Mouse (Mus musculus) intestine, postnatal 0 days (tissue): ENCODE measurements at regions not wholly inside any gene's neighbourhood (a gene's known extent, or its start where the extent isn't known, plus 50 kb on each side); places are given as distances from the start of the nearest gene placed in this dataset.

ENCODE experiments used
- ATAC-seq: fragments of 200-750 bp; cut with Nextera tagmentation; 2 replicates; pipeline ENCODE4 v1.8.0; 2017; ENCODE audit warnings: mild to moderate bottlenecking, moderate TSS enrichment, moderate library complexity
- H3K27ac ChIP-seq: fragments of 300-500 bp; sonication (generic); 2 replicates; pipeline ENCODE4 v1.5.1; 2014; ENCODE audit warnings: mild to moderate bottlenecking, low read depth, low read length, moderate library complexity
- H3K27me3 ChIP-seq: fragments of 300-500 bp; sonication (generic); replicated peaks from 2 replicates; pipeline ENCODE4 v1.6.1; 2014; ENCODE audit warnings: low read length, mixed read lengths; ENCODE audit not compliant: control insufficient read depth, insufficient read depth
- H3K36me3 ChIP-seq: fragments of 300-500 bp; sonication (generic); 2 replicates; pipeline ENCODE4 v1.6.1; 2014; ENCODE audit warnings: mild to moderate bottlenecking, moderate library complexity; ENCODE audit not compliant: control insufficient read depth, insufficient read depth
- H3K4me1 ChIP-seq: fragments of 300-500 bp; sonication (generic); replicated peaks from 2 replicates; pipeline ENCODE4 v1.6.1; 2014; ENCODE audit warnings: antibody characterized with exemption, low read length, mixed read lengths; ENCODE audit not compliant: control insufficient read depth, insufficient read depth
- H3K4me2 ChIP-seq: fragments of 300-500 bp; sonication (generic); replicated peaks from 2 replicates; pipeline ENCODE4 v1.6.1; 2014; ENCODE audit warnings: low read depth, mild to moderate bottlenecking, moderate library complexity
- H3K4me3 ChIP-seq: fragments of 300-500 bp; sonication (generic); 2 replicates; pipeline ENCODE4 v1.5.1; 2014; ENCODE audit warnings: low read depth, low read length
- H3K9ac ChIP-seq: fragments of 300-500 bp; sonication (generic); 2 replicates; pipeline ENCODE4 v1.6.1; 2014; ENCODE audit warnings: mild to moderate bottlenecking, low read depth, low read length
- H3K9me3 ChIP-seq: fragments of 300-500 bp; sonication (generic); 2 replicates; pipeline ENCODE4 v1.6.1; 2016; ENCODE audit warnings: mixed run types; ENCODE audit not compliant: control insufficient read depth
- CTCF ChIP-seq: sonication (generic); IDR thresholded peaks from 2 replicates; pipeline ENCODE4 v1.5.1; 2016; ENCODE audit warnings: low read depth, mild to moderate bottlenecking, control low read depth, antibody characterized with exemption, moderate library complexity
- WGBS: fragments of 180-500 bp; shearing (Covaris S2); extraction: QIAGEN DNeasy Blood & Tissue Kit; methylation state at CpG from one replicate; pipeline ENCODE4 v1.1.7; 2014; 5-methylcytosine and 5-hydroxymethylcytosine counted together

DNA sequence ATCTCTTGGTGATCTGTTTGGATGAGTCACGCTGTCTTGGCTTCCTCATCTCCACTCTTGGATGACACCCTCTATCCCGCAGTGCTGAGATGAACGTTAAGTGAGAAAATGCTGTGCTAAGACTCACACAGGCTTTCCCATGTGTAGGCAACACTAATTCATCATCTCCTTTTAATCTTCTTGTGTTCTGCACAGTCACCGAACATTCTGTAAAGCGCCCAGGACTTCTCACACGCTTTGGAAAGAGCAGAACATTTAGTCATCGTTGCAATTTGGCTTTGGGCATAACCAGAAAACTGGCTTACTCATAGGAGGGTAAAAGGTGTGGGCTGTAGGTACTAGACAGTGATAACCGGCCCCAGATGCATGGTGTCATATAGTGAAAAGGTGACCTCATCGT, 94.9 kb downstream of the Plppr4 start:
- no peak for TF ChIP-seq CTCF
- Histone ChIP-seq H3K36me3 (no peaks in the 10 kb centered on the region), H3K9me3 (no peaks in the 10 kb centered on the region), H3K4me3 (no peak overlapping the region), H3K4me1 (no peaks in the 10 kb centered on the region), H3K9ac (no peak overlapping the region), H3K4me2 (no peak overlapping the region), H3K27me3 (no peaks in the 10 kb centered on the region), H3K27ac (no peak overlapping the region)
- ATAC-seq = no peak
- 87% methylated on average over 9 of the region's 9 CpGs for WGBS

DNA sequence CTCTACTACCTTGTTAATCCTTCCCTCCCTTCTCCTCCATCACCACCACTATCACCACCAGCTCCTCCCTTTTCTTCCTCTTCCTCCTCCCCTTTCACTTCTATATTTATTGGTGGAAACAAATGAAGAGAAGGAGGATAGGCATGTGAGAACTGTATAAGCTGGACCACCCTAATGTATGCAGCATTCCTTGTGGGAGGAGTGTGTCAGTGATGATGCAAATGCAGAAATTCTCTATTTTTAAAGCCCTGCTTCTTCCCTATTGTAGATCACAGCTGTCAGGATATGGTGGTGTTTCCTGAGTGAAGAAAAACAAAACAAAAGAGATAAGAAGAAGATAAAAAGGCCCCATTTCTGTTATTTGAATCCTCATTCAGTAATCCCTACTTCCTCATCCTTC, 112.8 kb downstream of the Plppr4 start:
- Histone ChIP-seq H3K4me1 (no peaks in the 10 kb centered on the region), H3K4me3 (no peak overlapping the region), H3K9me3 (no peaks in the 10 kb centered on the region), H3K36me3 (no peaks in the 10 kb centered on the region), H3K4me2 (no peak overlapping the region), H3K27ac (no peak overlapping the region), H3K27me3 (no peaks in the 10 kb centered on the region), H3K9ac (no peak overlapping the region)
- no peak for TF ChIP-seq CTCF
- no peak for ATAC-seq

DNA sequence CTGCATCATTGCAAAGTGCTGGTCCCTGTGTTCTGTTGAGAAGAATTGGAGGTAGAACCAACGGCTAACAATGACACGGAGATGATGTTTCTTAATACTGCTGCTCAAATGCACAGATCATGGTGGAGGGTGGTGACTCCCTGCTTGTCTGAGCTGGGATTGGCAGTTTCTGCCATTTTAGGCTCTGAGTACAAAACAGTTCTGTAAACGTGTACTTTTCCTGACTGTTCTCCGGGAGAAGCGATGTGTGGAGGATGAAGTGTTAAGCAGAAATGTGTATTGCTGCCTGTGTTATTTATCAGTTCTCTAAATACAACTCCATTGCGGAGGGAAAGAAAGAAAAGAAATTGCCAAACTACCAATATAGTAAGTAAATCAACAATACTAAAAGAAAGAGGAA, 118.9 kb downstream of the Plppr4 start:
- Histone ChIP-seq H3K4me2 (no peak overlapping the region), H3K27ac (no peak overlapping the region), H3K9ac (no peak overlapping the region), H3K27me3 (no peaks in the 10 kb centered on the region), H3K4me1 (no peaks in the 10 kb centered on the region), H3K4me3 (no peak overlapping the region), H3K36me3 (no peaks in the 10 kb centered on the region), H3K9me3 (no peaks in the 10 kb centered on the region)
- WGBS = 83% methylated on average over 6 of the region's 6 CpGs
- no peak for ATAC-seq
- no peak for TF ChIP-seq CTCF

DNA sequence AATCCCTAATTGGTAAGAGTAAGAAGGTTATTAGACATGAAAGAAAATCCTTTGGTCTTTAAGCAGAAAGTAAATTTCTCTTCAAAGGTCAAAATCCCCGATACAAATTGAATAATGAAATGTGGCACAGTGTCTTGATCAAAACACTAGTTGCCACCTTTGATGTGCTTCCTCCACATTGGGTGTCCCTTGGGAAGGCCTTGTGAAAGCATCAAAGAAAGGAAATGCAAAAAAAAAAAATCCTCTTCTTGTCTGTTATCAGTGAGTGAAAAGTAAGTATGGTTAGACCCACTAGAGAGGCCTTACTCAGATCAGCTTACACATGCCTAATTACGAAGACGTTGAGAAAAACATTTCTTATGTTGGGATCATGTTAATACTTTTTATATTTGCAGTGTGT, 134.1 kb downstream of the Plppr4 start:
- H3K27ac ChIP-seq = no peak overlapping the region
- WGBS = 86% methylated on average over 3 of the region's 3 CpGs
- H3K4me1 ChIP-seq = no peaks in the 10 kb centered on the region
- H3K4me2 ChIP-seq = no peak overlapping the region
- no peaks in the 10 kb centered on the region for H3K36me3 ChIP-seq
- H3K9me3 ChIP-seq = no peaks in the 10 kb centered on the region
- no peaks in the 10 kb centered on the region for H3K27me3 ChIP-seq
- H3K4me3 ChIP-seq = no peak overlapping the region
- H3K9ac ChIP-seq = no peak overlapping the region
- ATAC-seq = no peak
- no peak for TF ChIP-seq CTCF

DNA sequence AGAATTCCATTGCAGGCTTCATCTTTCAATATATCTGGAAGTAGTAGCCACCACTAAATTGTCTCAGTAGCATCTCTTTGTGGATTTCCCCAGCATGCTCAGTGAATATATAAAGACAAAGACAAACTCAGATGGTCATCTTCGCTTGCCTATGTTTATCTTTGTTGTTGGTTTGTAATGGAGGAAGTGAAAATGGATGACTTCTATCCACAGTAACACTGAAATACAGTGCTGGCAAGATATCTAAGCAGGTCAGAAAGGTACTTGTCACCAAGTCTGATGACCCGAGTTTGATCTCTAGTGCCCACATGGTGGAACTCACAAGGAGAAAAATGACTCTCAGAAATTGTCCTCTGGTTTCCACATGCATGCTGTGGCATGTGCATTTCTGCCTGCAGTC, 135.6 kb downstream of the Plppr4 start:
- no peaks in the 10 kb centered on the region for H3K4me1 ChIP-seq
- H3K4me3 ChIP-seq = no peak overlapping the region
- no peaks in the 10 kb centered on the region for H3K27me3 ChIP-seq
- ATAC-seq = no peak
- no peaks in the 10 kb centered on the region for H3K9me3 ChIP-seq
- H3K4me2 ChIP-seq = no peak overlapping the region
- no peak for TF ChIP-seq CTCF
- WGBS = 79% methylated on average over 2 of the region's 2 CpGs
- no peak overlapping the region for H3K27ac ChIP-seq
- no peak overlapping the region for H3K9ac ChIP-seq
- no peaks in the 10 kb centered on the region for H3K36me3 ChIP-seq

DNA sequence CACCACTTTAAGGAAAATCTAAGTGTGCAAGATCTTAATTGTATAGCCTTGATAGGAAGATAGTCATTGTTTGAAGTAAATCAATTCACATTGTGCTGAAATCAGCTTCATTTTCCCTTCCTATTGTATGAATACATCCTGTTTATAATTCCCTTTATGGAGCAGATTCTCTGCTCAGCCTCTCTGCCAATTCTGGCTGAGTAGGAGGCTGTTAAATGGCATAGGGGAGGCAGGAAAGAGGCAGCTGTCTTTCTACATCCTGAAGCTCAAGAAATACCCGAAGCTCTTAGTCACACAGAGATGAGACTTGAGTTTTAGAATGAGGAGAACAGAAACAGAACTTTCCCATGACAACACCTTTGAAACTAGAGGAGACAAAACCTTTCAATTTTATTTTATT, 142.7 kb downstream of the Plppr4 start:
- Histone ChIP-seq H3K4me2 (no peak overlapping the region), H3K9me3 (no peaks in the 10 kb centered on the region), H3K9ac (no peak overlapping the region), H3K4me1 (no peaks in the 10 kb centered on the region), H3K4me3 (no peak overlapping the region), H3K27ac (no peak overlapping the region), H3K27me3 (no peaks in the 10 kb centered on the region), H3K36me3 (no peaks in the 10 kb centered on the region)
- no peak for ATAC-seq
- no peak for TF ChIP-seq CTCF
- WGBS = 64% methylated on average over 1 of the region's 1 CpGs

DNA sequence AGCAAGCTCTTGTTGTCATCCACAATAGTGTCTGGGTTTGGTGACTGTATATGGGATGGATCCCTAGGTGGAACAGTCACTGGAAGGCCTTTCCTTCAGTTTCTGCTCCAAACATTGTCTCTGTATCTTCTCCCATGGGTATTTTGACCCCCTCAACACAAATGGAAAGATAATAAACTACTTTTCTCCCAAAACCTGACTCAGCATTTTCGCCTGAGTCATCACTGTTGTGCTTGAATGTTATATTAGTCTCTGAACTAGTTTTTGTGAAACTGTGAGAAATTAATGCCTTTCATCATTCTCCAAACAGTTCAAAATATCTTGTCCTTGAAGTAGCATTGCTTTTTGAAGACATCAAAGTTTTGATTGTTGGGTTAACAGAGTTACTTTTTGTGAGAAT, 168.8 kb downstream of the Plppr4 start:
- Histone ChIP-seq H3K9ac (no peak overlapping the region), H3K4me3 (no peak overlapping the region), H3K4me2 (no peak overlapping the region), H3K27me3 (no peaks in the 10 kb centered on the region), H3K36me3 (no peaks in the 10 kb centered on the region), H3K9me3 (no peaks in the 10 kb centered on the region), H3K4me1 (no peaks in the 10 kb centered on the region), H3K27ac (no peak overlapping the region)
- WGBS = 79% methylated on average over 1 of the region's 1 CpGs
- no peak for TF ChIP-seq CTCF
- no peak for ATAC-seq
